In the genomic region with DNA sequence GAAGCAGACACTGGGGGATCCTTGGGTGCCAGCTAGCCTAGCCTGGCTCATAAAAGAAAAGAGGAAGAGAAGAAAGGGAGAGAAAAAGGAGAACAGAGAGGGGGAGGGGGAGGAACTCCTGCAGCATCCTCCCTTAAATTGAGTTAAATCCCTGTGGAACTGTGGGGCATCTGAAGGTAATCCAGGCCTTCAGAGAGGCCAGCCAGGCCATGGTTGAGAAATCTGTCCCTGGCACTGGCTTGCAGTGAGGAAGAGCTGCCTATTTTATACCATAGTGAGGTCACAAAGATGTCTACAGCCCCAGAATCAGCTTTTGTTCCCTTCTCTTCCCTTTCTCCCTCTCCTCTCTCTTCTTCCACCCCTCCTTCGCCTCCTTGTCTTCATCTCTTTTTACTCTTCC, we compare ENCODE assay signal across 14 mouse cellular contexts. TPM values are rescaled to one million over a fixed set of nuclear protein-coding genes. Genes with fewer than 3 reads are reported as not detected.
"Had no signal": no experiment of that assay in that cellular context is flagged by ENCODE, and none has a peak within 500 bp of the region (broad histone marks: within the 10 kb centered on the region; RNA-seq: fewer than 3 reads in every experiment).

No protein-coding gene starts in this region.

- DNase-seq: kidney, postnatal 10 days; lung, postnatal 10 days; lung, postnatal 4 days; right cerebral cortex, postnatal 14 days; thymus, adult 2 months; thymus, postnatal 36 days had no signal

- H3K9me3 ChIP-seq: limb, embryonic 15.5 days; liver, embryonic 12.5 days; stomach, embryonic 15.5 days had no signal

- H3K27me3 ChIP-seq: limb, embryonic 15.5 days; liver, embryonic 12.5 days; stomach, embryonic 15.5 days had no signal

- ATAC-seq: liver, embryonic 12.5 days; midbrain, embryonic 16.5 days had no signal

- H3K36me3 ChIP-seq: limb, embryonic 15.5 days; liver, embryonic 12.5 days; stomach, embryonic 15.5 days had no signal

- H3K27ac ChIP-seq: left cerebral cortex, adult 2 months; limb, embryonic 15.5 days; liver, embryonic 12.5 days; stomach, embryonic 15.5 days had no signal

- H3K4me2 ChIP-seq: limb, embryonic 15.5 days; liver, embryonic 12.5 days; lung, embryonic 14.5 days; midbrain, embryonic 11.5 days; stomach, embryonic 15.5 days had no signal

- H3K4me1 ChIP-seq: limb, embryonic 15.5 days; liver, embryonic 12.5 days; stomach, embryonic 15.5 days had no signal

- H3K9ac ChIP-seq: limb, embryonic 15.5 days; liver, embryonic 12.5 days; lung, embryonic 14.5 days; stomach, embryonic 15.5 days had no signal

- H3K4me3 ChIP-seq: left cerebral cortex, adult 2 months; limb, embryonic 15.5 days; liver, embryonic 12.5 days; stomach, embryonic 15.5 days had no signal

RNA-seq across cellular contexts. Expression of gene Kcna5, which starts 58.5 kb away (rescaled TPM):
- total RNA-seq: megakaryocyte, adult 5-6 weeks had no signal
